Mouse (Mus musculus) erythroblast, embryonic 14.5 days (primary cell): ENCODE measurements around the gene Tns4.

Experiments used
- GATA1 ChIP-seq: IDR thresholded peaks from 2 replicates; pipeline ENCODE4 v1.6.1; 2012; ENCODE audit warnings: low read length, inconsistent platforms, mixed read lengths
- TAL1 ChIP-seq: IDR thresholded peaks from 3 replicates; pipeline ENCODE4 v1.6.1; 2012; ENCODE audit warnings: low read length, inconsistent platforms, mixed read lengths

DNA sequence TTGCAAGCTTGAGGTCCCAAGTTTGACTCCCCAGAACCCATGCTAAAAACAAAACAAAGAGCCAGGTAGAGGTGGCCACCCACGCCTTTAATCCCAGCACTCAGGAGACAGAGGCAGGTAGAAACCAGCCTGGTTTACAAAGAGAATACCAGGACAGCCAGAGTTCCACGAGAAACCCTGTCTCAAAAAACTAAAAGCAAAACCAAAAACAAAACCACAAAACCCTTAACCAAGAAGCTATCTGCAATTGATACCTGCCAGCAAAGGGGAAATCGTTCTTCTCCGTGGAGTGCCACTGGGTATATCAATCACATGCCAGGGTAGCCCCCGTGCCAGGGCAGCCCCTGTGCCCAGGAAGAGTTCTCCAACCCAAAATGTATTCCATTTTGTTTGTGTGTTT is 11.1 kb upstream of the Tns4 start:
- no peak for TF ChIP-seq GATA1
- no peak for TF ChIP-seq TAL1
